Mouse (Mus musculus): ENCODE data around the gene Rpl34.

DNA sequence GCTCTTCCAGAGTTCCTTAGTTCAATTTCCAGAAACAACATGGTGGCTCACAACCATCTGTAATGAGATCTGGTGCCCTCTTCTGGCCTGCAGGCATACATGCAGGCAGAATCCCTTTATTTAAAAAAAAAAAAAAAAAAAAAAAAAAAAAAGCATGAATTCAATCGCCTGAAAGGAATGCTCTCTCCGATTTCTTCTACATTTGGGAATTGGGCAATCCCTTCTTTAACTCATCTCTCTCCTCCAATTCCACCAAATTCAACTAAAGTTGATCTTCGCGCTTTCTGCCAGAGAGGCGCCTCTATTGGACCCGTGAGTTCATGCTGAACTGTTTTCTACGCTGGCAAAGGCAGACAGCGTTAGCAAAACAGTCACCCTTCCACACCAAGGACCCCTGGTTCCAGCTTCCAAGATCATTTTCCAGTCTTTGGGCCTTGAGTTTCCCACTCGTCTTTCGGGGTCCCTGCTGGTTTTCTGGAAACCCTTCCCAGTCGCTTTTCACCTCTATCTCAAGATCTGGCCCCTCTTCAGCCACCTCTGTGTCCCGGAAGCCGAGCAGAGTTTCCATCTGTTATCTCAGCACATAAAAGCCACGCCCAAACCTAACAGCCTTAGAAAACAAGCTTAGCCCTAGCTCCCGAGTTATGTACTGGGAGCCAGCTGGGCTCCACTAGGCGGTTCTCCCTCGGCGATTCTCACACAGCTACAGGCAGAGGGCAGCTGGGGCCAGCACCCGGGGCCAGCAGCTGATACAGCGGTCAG lies 39.2 kb downstream of the Rpl34 start:
- TF ChIP-seq CTCF (IDR thresholded peaks at IDR 0.05; ENCODE audit: low read depth, low read length): no peak
- no peak for TF ChIP-seq GATA2 (IDR thresholded peaks at IDR 0.05; ENCODE audit: borderline replicate concordance, low read depth, low read length)
- TF ChIP-seq GATA1 (IDR thresholded peaks at IDR 0.05; ENCODE audit: borderline replicate concordance, low read length): no peak
- no peak for TF ChIP-seq POLR2AphosphoS5 (IDR thresholded peaks at IDR 0.05; ENCODE audit: insufficient replicate concordance, low read depth, low read length)
- no peak for TF ChIP-seq TAL1 (conservative IDR thresholded peaks at IDR 0.05; ENCODE audit: low read depth, low read length)

Measured in G1E (cell line).